Mouse (Mus musculus) megakaryocyte-erythroid progenitor cell, adult 5 weeks (primary cell): ENCODE data around the gene Ppt1. TPM values are rescaled to one million over a fixed set of nuclear protein-coding genes. Genes with fewer than 3 reads are reported as not detected.

Source experiments
- polyA plus RNA-seq: library from polyadenylated mRNA; stranded (reverse); fragments of >175 nt; gene quantifications from 2 replicates; pipeline ENCODE4 v1.2.3, GENCODE M21; 2012

Ppt1 gene
- 16.3 and 19.7 TPM in 2 replicates for polyA plus RNA-seq

GRCm38 (mm10) chr4:122835530-122836402, at the start of gene Ppt1:
TSS of gene Ppt1 (plus strand) at chr4:122836242.

GRCm38 (mm10) chr4:122885768-122886578, 49.9 kb downstream of the Ppt1 start, which contains the start of gene Cap1:
TSS of gene Cap1 (minus strand) at chr4:122886056.

Other genes with a start within 250 kb of the Ppt1 start
- not detected in 2 replicates for gene 9530002B09Rik, start 147.0 kb upstream of the Ppt1 start, polyA plus RNA-seq
- gene Cap1, start 49.8 kb downstream of the Ppt1 start, polyA plus RNA-seq = 27.9 and 37.8 TPM in 2 replicates
- 0.08 and 0.21 TPM in 2 replicates for gene Mfsd2a, start 124.9 kb downstream of the Ppt1 start, polyA plus RNA-seq
- 2.9 and 7.0 TPM in 2 replicates for gene Mycl, start 159.4 kb downstream of the Ppt1 start, polyA plus RNA-seq
- gene Trit1, start 180.4 kb downstream of the Ppt1 start, polyA plus RNA-seq = 2.7 and 2.9 TPM in 2 replicates